Mouse (Mus musculus) right cerebral cortex, postnatal 4 days (tissue): ENCODE measurements around the gene Gm21800.
"Not testable (repeated sequence)": the region's sequence is repeated elsewhere in the genome, so short reads cannot be mapped to it uniquely, and the experiment has no call there.

Experiments
- DNase-seq: peaks from one replicate; pipeline ENCODE4 v3.0.0-alpha.2; 2022

Gene Gm21800

DNA sequence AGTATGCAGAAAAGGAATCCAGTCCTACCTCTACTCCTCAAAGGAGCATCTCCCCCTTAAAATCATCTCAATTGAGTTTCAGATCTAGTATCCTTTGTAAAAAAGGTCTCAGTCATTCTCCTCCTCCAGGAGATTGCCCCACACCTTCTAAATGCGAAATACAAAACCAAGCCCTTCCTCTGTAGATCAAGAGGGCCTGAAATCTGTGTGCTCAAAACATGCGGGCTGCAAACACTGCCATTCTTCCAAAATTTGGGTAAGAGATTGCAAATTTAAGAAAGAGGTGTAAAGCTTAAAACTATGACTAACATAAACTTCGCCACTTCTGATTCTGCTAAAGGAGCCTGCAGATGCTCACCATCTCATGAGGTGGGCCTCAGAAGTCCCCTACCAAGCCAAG is at the start of gene Gm21800:
Gm21800 (plus strand) TSS at position 301 of the 400 bp plus-strand sequence.
- not testable (repeated sequence) for DNase-seq
